Mouse (Mus musculus) heart, embryonic 15.5 days (tissue): Measurements from ENCODE around the gene Enho. TPM values are rescaled to one million over a fixed set of nuclear protein-coding genes. Genes with fewer than 3 reads are reported as not detected.
A peak's percentile ranks its signal among the peaks of the same experiment; 100 is the strongest.

ENCODE experiments used
- ATAC-seq: fragments of 200-750 bp; cut with Nextera tagmentation; replicated peaks from 2 replicates; pipeline ENCODE4 v1.8.0; 2017; ENCODE audit warnings: low read depth, moderate TSS enrichment; ENCODE audit not compliant: insufficient number of reproducible peaks, insufficient read depth, low FRiP score
- H3K27ac ChIP-seq: fragments of 300-500 bp; sonication (generic); 2 replicates; pipeline ENCODE4 v1.5.1; 2015; ENCODE audit warnings: mild to moderate bottlenecking, inconsistent platforms
- H3K27me3 ChIP-seq: fragments of 300-500 bp; sonication (generic); 2 replicates; pipeline ENCODE4 v1.6.1; 2015; ENCODE audit warnings: inconsistent platforms
- H3K36me3 ChIP-seq: fragments of 300-500 bp; sonication (generic); 2 replicates; pipeline ENCODE4 v1.6.1; 2015; ENCODE audit warnings: mild to moderate bottlenecking, inconsistent platforms
- H3K4me1 ChIP-seq: fragments of 300-500 bp; sonication (generic); replicated peaks from 2 replicates; pipeline ENCODE4 v1.6.1; 2015; ENCODE audit warnings: inconsistent platforms
- H3K4me2 ChIP-seq: fragments of 300-500 bp; sonication (generic); 2 replicates; pipeline ENCODE4 v1.6.1; 2015; ENCODE audit warnings: inconsistent platforms, mild to moderate bottlenecking, moderate library complexity
- H3K4me3 ChIP-seq: fragments of 300-500 bp; sonication (generic); 2 replicates; pipeline ENCODE4 v1.5.1; 2015; ENCODE audit warnings: mild to moderate bottlenecking, inconsistent platforms
- H3K9ac ChIP-seq: fragments of 300-500 bp; sonication (generic); 2 replicates; pipeline ENCODE4 v1.6.1; 2015; ENCODE audit warnings: mild to moderate bottlenecking, inconsistent platforms
- H3K9me3 ChIP-seq: fragments of 300-500 bp; sonication (generic); replicated peaks from 2 replicates; pipeline ENCODE4 v1.6.1; 2016; ENCODE audit warnings: inconsistent platforms
- WGBS: fragments of 180-500 bp; shearing (Covaris S2); methylation state at CpG from one replicate; pipeline ENCODE4 v1.1.7; 2015; ENCODE audit warnings: mixed read lengths; 5-methylcytosine and 5-hydroxymethylcytosine counted together
- polyA plus RNA-seq: library from polyadenylated mRNA; unstranded; fragments of >200 nt; fragmentation: Nextera tagmentation; extraction: Ambion mirVana; gene quantifications from 2 replicates; pipeline ENCODE4 v1.2.1, GENCODE M21; 2015

Gene Enho
- polyA plus RNA-seq, 1 experiment from 2014 or later, result 3.3 TPM

- Histone ChIP-seq H3K9me3 (no peaks in the 10 kb centered on the region), H3K9ac (no peak overlapping the region), H3K27ac (no peak overlapping the region), H3K4me3 (no peak overlapping the region), H3K27me3 (peaks cover 9% of the 10 kb centered on the region), H3K36me3 (no peaks in the 10 kb centered on the region), H3K4me2 (no peak overlapping the region), H3K4me1 (peaks cover 10% of the 10 kb centered on the region)
- no peak for ATAC-seq
- WGBS, result 85% methylated on average over 6 of the region's 6 CpGs
These were observed 1.2 kb upstream of the Enho start for GRCm38 (mm10) chr4:41641199-41641822.

DNA sequence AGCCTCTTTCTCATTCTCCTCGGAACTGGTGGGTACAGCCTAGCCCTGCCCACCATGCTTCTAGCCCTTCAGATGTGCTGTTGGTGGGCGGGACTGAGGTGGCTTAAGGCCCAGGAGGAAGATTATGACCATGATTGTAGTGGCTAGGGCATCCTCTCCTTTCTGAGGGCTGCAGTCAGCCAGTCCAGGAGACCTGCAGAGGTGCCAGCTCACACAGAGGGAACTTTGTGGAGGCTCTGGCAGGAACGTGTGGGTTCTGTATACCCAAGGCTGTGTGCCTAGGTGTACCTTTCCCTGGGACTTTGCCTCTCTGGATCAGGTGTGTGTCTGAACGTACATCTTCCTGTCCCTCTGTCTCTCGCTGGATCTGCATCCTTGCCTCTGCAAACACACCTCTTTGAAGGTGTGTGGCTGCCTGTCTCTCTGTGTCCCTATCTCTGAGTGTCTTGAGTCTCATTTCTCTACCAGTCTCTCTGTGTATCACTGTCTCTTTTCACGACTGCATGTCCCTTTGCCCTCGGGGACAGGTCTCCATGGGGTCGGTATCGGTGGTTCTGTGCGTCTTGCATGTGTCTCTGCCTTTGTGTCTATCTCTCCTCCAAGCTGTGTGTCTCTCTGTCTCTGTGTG is 796 bp downstream of the Enho start:
- 21% methylated on average over 10 of the region's 10 CpGs for WGBS
- H3K36me3 ChIP-seq, result no peaks in the 10 kb centered on the region
- no peaks in the 10 kb centered on the region for H3K9me3 ChIP-seq
- H3K4me2 ChIP-seq, result peak overlapping the region; percentile 90
- H3K27ac ChIP-seq, result peak overlapping the region; percentile 57
- peaks cover 9% of the 10 kb centered on the region for H3K27me3 ChIP-seq
- ATAC-seq, result no peak
- peak overlapping the region; percentile 67 for H3K9ac ChIP-seq
- peak overlapping the region; percentile 60 for H3K4me3 ChIP-seq
- H3K4me1 ChIP-seq, result peaks cover 17% of the 10 kb centered on the region

DNA sequence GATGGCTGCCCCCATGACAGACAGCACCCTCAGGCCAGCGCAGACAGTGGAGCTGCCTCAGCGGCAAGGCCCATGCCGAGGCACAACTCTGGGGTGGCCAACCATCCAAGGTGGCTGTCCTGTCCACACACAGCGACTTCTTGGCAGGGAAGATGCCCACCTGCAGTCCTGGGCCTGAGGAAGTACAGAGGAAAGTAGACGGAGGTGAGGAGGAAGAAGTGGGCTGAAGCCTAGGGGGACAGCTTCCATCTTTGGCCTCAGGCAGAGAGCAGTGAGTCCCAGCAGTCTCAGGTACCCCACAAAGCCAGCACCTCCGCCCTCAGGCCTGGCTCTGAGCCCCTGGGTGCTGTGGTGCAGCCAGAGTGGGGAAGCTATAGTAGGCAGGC is 1.3 kb downstream of the Enho start:
- no peak overlapping the region for H3K9ac ChIP-seq
- H3K9me3 ChIP-seq, result no peaks in the 10 kb centered on the region
- peak overlapping the region; percentile 60; the same call in 1 of the 2 replicates for H3K4me3 ChIP-seq
- H3K36me3 ChIP-seq, result no peaks in the 10 kb centered on the region
- no peak overlapping the region for H3K27ac ChIP-seq
- ATAC-seq, result no peak
- no peak overlapping the region; the same call in 1 of the 2 replicates for H3K4me2 ChIP-seq
- H3K4me1 ChIP-seq, result peaks cover 17% of the 10 kb centered on the region
- 86% methylated on average over 6 of the region's 6 CpGs for WGBS
- H3K27me3 ChIP-seq, result peaks cover 9% of the 10 kb centered on the region

DNA sequence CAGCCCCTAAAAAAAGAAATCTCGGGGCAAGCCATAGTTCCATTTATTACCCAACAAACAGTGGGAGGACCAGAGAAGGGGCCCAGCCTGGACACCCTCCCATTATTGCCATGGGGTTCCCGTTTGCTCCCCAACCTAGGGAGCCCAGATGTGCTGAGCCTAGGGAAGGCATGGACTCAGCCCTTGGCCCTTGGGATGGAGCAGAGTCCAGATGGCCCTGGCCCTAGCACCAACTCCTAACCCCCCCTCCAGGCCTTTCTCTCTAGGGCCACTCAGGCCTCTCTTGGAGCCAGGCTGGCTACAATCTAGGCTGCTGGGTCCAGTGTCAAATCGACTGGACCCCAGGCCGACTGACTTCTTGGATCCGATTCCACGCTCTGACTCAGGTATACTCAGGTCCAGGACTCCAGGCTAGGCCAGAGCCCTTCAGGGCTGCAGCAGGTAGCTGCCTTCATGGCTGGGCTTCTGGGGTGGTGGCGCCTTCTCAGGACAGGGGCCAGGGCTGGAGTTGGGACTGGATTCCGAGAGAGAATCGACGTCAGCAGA is 1.9 kb downstream of the Enho start:
- H3K27me3 ChIP-seq, result peaks cover 9% of the 10 kb centered on the region
- peaks cover 17% of the 10 kb centered on the region for H3K4me1 ChIP-seq
- no peak overlapping the region for H3K4me3 ChIP-seq
- no peak overlapping the region for H3K4me2 ChIP-seq
- H3K9ac ChIP-seq, result no peak overlapping the region
- H3K9me3 ChIP-seq, result no peaks in the 10 kb centered on the region
- H3K36me3 ChIP-seq, result no peaks in the 10 kb centered on the region
- no peak for ATAC-seq
- WGBS, result 94% methylated on average over 10 of the region's 10 CpGs
- H3K27ac ChIP-seq, result no peak overlapping the region

DNA sequence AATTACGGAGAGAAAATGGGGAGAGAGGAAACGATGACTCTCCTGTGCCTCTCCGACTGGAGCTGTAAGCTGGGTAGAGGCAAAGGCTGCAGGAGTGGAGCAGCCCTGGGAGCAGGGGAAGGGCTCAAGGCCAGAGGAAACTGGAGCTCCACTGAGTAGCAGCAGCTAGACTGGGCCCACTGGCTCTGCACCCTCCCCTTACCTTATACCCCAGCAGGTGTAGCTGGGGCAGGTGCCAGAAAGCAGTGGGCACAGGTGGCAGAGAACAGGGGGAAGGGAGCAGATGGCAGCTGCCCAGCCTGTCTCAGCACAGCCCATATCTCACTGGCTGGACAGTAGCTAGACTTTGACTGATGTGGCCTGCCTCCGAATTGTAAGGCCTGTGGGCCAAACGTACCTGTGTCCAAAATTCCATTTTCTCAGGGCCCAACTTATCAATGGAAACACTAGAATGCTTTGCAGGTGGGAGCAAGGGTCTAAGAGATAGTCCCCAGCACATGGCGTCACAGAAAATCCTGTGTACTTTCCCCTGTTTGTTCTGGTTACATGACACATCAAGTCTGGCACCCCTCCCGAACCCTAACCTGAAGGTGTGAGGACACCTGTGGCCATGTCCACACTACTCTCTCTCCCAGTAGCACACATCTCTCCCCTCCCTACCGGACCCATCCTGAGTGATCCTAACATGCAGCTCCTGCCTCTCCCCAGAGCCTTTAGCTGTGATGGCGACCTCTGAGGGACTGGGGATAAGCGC is 3.1 kb downstream of the Enho start:
- Histone ChIP-seq H3K27ac (no peak overlapping the region; the same call in 1 of the 2 replicates), H3K27me3 (peaks cover 9% of the 10 kb centered on the region), H3K4me2 (no peak overlapping the region), H3K9me3 (no peaks in the 10 kb centered on the region), H3K36me3 (no peaks in the 10 kb centered on the region), H3K4me3 (no peak overlapping the region), H3K9ac (no peak overlapping the region), H3K4me1 (peaks cover 22% of the 10 kb centered on the region)
- 79% methylated on average over 10 of the region's 10 CpGs for WGBS
- ATAC-seq, result no peak

DNA sequence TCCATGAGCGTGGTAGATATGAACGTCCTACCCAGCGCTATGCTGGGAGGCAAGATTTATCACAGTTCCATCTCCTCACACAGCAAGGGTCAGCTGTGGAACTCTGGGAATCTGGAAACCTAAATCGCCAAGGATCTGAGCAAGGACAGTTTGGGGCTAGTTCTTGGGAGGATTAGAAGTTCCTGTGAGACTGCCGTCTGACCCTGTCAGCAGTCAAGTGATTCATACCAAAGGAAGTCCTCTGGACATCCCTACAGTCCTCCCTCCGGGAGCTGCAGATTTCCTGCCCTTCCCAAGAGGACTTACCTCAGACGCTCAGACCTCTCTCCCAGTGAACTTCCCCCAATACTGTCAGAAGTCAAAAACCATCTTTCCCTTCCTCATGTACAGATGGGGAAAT is 3.8 kb downstream of the Enho start:
- no peak overlapping the region for H3K27ac ChIP-seq
- WGBS, result 27% methylated on average over 7 of the region's 7 CpGs
- H3K4me3 ChIP-seq, result no peak overlapping the region
- no peak overlapping the region for H3K9ac ChIP-seq
- peaks cover 29% of the 10 kb centered on the region for H3K4me1 ChIP-seq
- no peak for ATAC-seq
- H3K27me3 ChIP-seq, result peaks cover 9% of the 10 kb centered on the region
- H3K36me3 ChIP-seq, result no peaks in the 10 kb centered on the region
- H3K4me2 ChIP-seq, result no peak overlapping the region
- no peaks in the 10 kb centered on the region for H3K9me3 ChIP-seq

DNA sequence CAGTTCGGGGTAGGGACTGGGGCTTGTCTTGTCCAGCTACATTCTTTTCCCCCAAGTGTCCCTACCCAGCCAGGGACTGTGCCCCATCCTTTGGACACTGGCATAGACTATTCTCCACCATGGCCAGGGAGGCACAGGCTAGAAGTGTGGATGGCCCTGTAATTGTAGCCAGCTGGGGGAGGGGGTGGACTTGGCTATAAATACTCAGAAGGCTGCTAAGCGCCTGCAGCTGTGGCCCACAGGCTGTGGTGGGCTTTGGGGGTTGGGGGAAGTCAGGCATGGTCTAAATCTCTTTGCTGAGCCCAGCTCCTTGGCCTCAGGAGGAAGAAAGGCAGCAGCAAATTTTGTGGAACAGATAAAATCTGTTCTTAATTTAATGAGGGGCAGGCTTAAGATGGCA is 4.2 kb downstream of the Enho start:
- H3K9ac ChIP-seq, result no peak overlapping the region
- H3K36me3 ChIP-seq, result no peaks in the 10 kb centered on the region
- no peaks in the 10 kb centered on the region for H3K9me3 ChIP-seq
- H3K4me1 ChIP-seq, result peaks cover 33% of the 10 kb centered on the region
- peaks cover 9% of the 10 kb centered on the region for H3K27me3 ChIP-seq
- 56% methylated on average over 2 of the region's 2 CpGs for WGBS
- H3K4me3 ChIP-seq, result no peak overlapping the region
- H3K27ac ChIP-seq, result no peak overlapping the region
- no peak for ATAC-seq
- H3K4me2 ChIP-seq, result no peak overlapping the region

DNA sequence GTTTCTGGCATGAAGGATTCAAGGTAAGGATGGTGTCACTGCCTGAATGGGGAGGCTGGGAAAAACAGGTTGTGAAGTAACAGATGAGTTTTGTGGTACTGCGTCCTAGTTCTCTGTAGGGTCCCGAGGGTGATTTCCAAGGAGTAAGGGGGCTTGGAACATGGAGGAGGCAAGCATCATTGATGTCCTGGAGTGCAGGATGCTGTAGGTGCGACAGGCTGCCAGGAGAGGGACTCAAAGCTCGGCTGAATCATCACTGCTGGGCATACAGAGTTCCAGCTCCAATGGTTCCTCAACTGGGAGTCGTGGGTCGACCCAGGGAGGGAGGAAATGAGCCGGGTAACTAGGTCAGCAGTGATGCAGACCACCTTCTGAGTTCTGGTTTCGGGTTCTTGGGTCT is 4.9 kb downstream of the Enho start:
- no peaks in the 10 kb centered on the region for H3K36me3 ChIP-seq
- H3K9me3 ChIP-seq, result no peaks in the 10 kb centered on the region
- no peak for ATAC-seq
- H3K4me3 ChIP-seq, result no peak overlapping the region
- H3K27me3 ChIP-seq, result peaks cover 9% of the 10 kb centered on the region
- no peak overlapping the region for H3K27ac ChIP-seq
- 65% methylated on average over 8 of the region's 8 CpGs for WGBS
- H3K9ac ChIP-seq, result no peak overlapping the region
- H3K4me2 ChIP-seq, result no peak overlapping the region
- peaks cover 39% of the 10 kb centered on the region for H3K4me1 ChIP-seq

DNA sequence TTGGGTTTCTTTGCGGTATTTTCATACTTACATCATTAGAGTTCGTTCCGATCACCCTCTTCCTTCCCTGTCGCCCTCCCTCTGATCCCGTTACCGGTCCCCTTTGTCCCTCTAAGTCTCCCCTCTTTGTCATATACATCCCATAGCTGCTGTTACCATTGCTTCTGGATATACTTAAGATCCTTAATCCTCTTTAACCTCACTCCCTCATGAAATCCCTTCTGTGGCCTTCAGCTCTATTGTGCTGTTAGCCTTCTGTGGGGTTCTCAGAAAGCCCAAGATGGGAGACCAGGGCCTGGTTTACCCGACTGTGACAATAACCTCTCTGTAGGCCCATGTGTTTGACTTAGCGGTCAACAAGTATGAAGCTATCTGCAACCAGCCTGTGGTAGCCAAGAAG is 5.5 kb downstream of the Enho start:
- no peak overlapping the region for H3K27ac ChIP-seq
- no peak overlapping the region for H3K4me3 ChIP-seq
- WGBS, result 92% methylated on average over 8 of the region's 8 CpGs
- no peak overlapping the region for H3K4me2 ChIP-seq
- no peak overlapping the region for H3K9ac ChIP-seq
- ATAC-seq, result no peak
- no peaks in the 10 kb centered on the region for H3K9me3 ChIP-seq
- peaks cover 39% of the 10 kb centered on the region for H3K4me1 ChIP-seq
- peaks cover 11% of the 10 kb centered on the region for H3K27me3 ChIP-seq
- no peaks in the 10 kb centered on the region for H3K36me3 ChIP-seq

- WGBS, result 67% methylated on average over 9 of the region's 9 CpGs
- Histone ChIP-seq H3K4me1 (peaks cover 44% of the 10 kb centered on the region), H3K9ac (no peak overlapping the region), H3K4me3 (no peak overlapping the region), H3K27ac (no peak overlapping the region), H3K36me3 (no peaks in the 10 kb centered on the region), H3K27me3 (peaks cover 3% of the 10 kb centered on the region), H3K4me2 (no peak overlapping the region), H3K9me3 (no peaks in the 10 kb centered on the region)
- no peak for ATAC-seq
These were observed 7.1 kb downstream of the Enho start for GRCm38 (mm10) chr4:41633001-41633400.

GRCm38 (mm10) chr4:41631390-41631789 is 8.7 kb downstream of the Enho start:
- Histone ChIP-seq H3K27me3 (peaks cover 3% of the 10 kb centered on the region; the same call in 1 of the 2 replicates), H3K4me1 (peaks cover 46% of the 10 kb centered on the region), H3K9ac (no peak overlapping the region; the same call in 1 of the 2 replicates), H3K4me3 (no peak overlapping the region; the same call in 1 of the 2 replicates), H3K36me3 (no peaks in the 10 kb centered on the region), H3K9me3 (no peaks in the 10 kb centered on the region), H3K27ac (peak overlapping the region; percentile 69), H3K4me2 (peak overlapping the region; percentile 45)
- peak; percentile 66 for ATAC-seq
- 6% methylated on average over 11 of the region's 11 CpGs for WGBS
